Mouse (Mus musculus) small intestine, adult 2 months (tissue): ENCODE results near the gene Olfr1173.

Experiments used
- CTCF ChIP-seq: fragments of 200-500 bp; IDR thresholded peaks from 2 replicates; pipeline ENCODE4 v1.5.1; 2012; ENCODE audit warnings: low read depth, mild to moderate bottlenecking, control low read depth, inconsistent platforms, low read length, moderate library complexity, mixed read lengths; ENCODE audit not compliant: insufficient replicate concordance, insufficient read length; ENCODE audit errors: extremely low read depth
- POLR2A ChIP-seq: fragments of 200-500 bp; IDR thresholded peaks from 2 replicates; pipeline ENCODE4 v1.6.1; 2012; ENCODE audit warnings: low read depth, mild to moderate bottlenecking, control low read depth, inconsistent platforms, low read length, moderate library complexity

DNA sequence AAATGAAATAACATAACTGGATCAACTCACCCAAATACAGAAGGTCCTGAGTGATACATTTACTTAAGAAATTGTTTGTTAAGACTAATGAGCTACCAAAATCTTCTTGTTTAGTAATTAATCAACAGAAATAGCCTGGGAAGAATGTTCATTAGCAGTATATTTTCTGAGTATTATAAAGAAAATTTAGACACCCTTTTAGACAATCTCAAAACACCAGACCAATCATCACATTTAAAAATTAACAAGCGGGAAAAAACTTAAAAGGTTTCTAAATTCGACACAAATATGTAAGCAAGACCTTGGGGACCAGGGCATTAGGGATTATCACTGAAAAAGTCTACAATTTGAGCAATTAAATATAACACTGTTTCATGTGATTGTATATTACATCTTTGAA is 47.4 kb upstream of the Olfr1173 start, which contains the start of gene Olfr1175-ps:
- TF ChIP-seq POLR2A = no peak
- no peak for TF ChIP-seq CTCF
